Mouse (Mus musculus): ENCODE results near the gene Heg1.

DNA sequence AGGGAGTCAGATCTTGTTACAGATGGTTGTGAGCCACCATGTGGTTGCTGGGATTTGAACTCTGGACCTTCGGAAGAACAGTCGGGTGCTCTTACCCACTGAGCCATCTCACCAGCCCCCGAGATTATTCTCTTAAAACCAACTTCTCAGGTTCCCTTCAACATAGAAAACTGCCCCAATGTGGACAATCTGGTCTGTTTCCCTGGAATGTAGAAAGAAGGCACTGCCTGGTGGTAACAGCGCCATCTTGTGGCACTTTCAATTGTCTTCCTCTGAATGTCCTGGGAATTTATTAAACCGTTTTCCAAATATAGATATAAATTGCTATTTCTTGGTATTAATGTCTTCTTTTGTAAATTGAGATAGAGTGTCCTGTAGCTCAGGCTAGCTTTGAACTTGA lies 113.7 kb downstream of the Heg1 start:
- TF ChIP-seq POLR2A (IDR thresholded peaks at IDR 0.05; ENCODE audit: low read depth, low read length) (no peak), CTCF (conservative IDR thresholded peaks at IDR 0.05; ENCODE audit: insufficient read depth, insufficient read length, low read depth, low read length) (peak; percentile 62)
